Mouse (Mus musculus) forebrain, embryonic 16.5 days (tissue): ENCODE data around the gene Hist1h4d. TPM values are rescaled to one million over a fixed set of nuclear protein-coding genes. Genes with fewer than 3 reads are reported as not detected.

ENCODE experiments used
- ATAC-seq: fragments of 200-750 bp; cut with Nextera tagmentation; 2 replicates; pipeline ENCODE4 v1.8.0; 2017; ENCODE audit warnings: mild to moderate bottlenecking, moderate library complexity
- H3K27ac ChIP-seq: fragments of 300-500 bp; sonication (generic); 2 replicates; pipeline ENCODE4 v1.5.1; 2014; ENCODE audit warnings: low read length, control low read depth
- H3K27me3 ChIP-seq: fragments of 300-500 bp; sonication (generic); replicated peaks from 2 replicates; pipeline ENCODE4 v1.6.1; 2014; ENCODE audit warnings: low read length; ENCODE audit not compliant: control insufficient read depth, insufficient read depth
- H3K36me3 ChIP-seq: fragments of 300-500 bp; sonication (generic); 2 replicates; pipeline ENCODE4 v1.6.1; 2014; ENCODE audit not compliant: control insufficient read depth, insufficient read depth
- H3K4me1 ChIP-seq: fragments of 300-500 bp; sonication (generic); replicated peaks from 2 replicates; pipeline ENCODE4 v1.6.1; 2014; ENCODE audit warnings: low read length; ENCODE audit not compliant: control insufficient read depth, insufficient read depth
- H3K4me2 ChIP-seq: fragments of 300-500 bp; sonication (generic); 2 replicates; pipeline ENCODE4 v1.6.1; 2014; ENCODE audit warnings: mild to moderate bottlenecking, low read length, control low read depth
- H3K4me3 ChIP-seq: fragments of 300-500 bp; sonication (generic); replicated peaks from 2 replicates; pipeline ENCODE4 v1.5.1; 2014; ENCODE audit warnings: mild to moderate bottlenecking, low read length, control low read depth
- H3K9ac ChIP-seq: fragments of 300-500 bp; sonication (generic); replicated peaks from 2 replicates; pipeline ENCODE4 v1.6.1; 2014; ENCODE audit warnings: low read depth, low read length, control low read depth
- H3K9me3 ChIP-seq: fragments of 300-500 bp; sonication (generic); 2 replicates; pipeline ENCODE4 v1.6.1; 2016; ENCODE audit warnings: low read length; ENCODE audit not compliant: control insufficient read depth
- WGBS: fragments of 180-500 bp; shearing (Covaris S2); extraction: QIAGEN DNeasy Blood & Tissue Kit; methylation state at CpG from one replicate; pipeline ENCODE4 v1.1.7; 2014; 5-methylcytosine and 5-hydroxymethylcytosine counted together
- microRNA-seq: library from miRNA; unstranded; fragments of <30 nt; microRNA quantifications from one replicate; pipeline ENCODE4, GENCODE M21; 2017
- polyA plus RNA-seq: library from polyadenylated mRNA; unstranded; fragments of >200 nt; fragmentation: Nextera tagmentation; extraction: Ambion mirVana; gene quantifications from 2 replicates; pipeline ENCODE4 v1.2.1, GENCODE M21; 2015

Gene Hist1h4d
- polyA plus RNA-seq, 1 experiment from 2014 or later = 51.0 TPM

DNA sequence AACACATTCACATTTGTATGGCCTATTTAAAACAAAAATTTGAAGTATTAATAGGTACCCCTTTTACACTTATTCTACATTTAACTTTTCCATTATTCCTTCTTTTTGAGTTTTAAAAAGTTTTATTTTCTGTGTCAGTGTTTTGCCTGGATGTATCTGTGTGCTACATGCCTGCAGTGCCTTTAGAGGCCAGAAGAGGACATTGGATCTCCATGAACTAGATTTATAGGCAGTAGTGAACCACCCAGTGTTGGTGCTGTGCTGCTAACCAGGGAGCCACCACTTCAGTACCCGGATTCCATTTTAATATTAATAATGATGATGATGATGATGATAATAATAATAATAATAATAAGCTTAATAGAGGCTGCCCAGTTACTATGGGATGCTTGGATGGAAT lies 49.3 kb downstream of the Hist1h4d start:
- no peaks in the 10 kb centered on the region for H3K9me3 ChIP-seq
- H3K4me2 ChIP-seq = no peak overlapping the region
- H3K9ac ChIP-seq = no peak overlapping the region
- 39% methylated on average over 1 of the region's 1 CpGs for WGBS
- no peaks in the 10 kb centered on the region for H3K36me3 ChIP-seq
- ATAC-seq = no peak
- no peak overlapping the region for H3K27ac ChIP-seq
- no peaks in the 10 kb centered on the region for H3K27me3 ChIP-seq
- H3K4me3 ChIP-seq = no peak overlapping the region
- H3K4me1 ChIP-seq = no peaks in the 10 kb centered on the region

Small RNA genes lying within 50 kb of the gene (microRNA-seq; reads per million reads assigned to microRNA genes)
- gene Gm44297 = not detected
- not detected for gene Gm44359
- gene Gm44394 = not detected

Other genes with a start within 250 kb of the Hist1h4d start
- 62.5 and 72.6 TPM in 2 replicates for gene Zfp322a, start 212.4 kb upstream of the Hist1h4d start, polyA plus RNA-seq
- 12.7 and 13.0 TPM in 2 replicates for gene Abt1, start 157.7 kb upstream of the Hist1h4d start, polyA plus RNA-seq
- 0.06 and 0.22 TPM in 2 replicates for gene Btn1a1, start 115.7 kb upstream of the Hist1h4d start, polyA plus RNA-seq
- 0.18 TPM in 1 of 2 replicates, not detected in the other for gene Btn2a2, start 92.7 kb upstream of the Hist1h4d start, polyA plus RNA-seq
- gene Hist1h4h, start 50.5 kb upstream of the Hist1h4d start, polyA plus RNA-seq = 2.9 and 4.6 TPM in 2 replicates
- gene Hist1h2af, start 47.7 kb upstream of the Hist1h4d start, polyA plus RNA-seq = not detected in 2 replicates
- 1.5 and 3.2 TPM in 2 replicates for gene Hist1h3g, start 46.2 kb upstream of the Hist1h4d start, polyA plus RNA-seq
- gene Hist1h2bh, start 38.2 kb upstream of the Hist1h4d start, polyA plus RNA-seq = 0.23 and 0.47 TPM in 2 replicates
- gene Hist1h3f, start 37.5 kb upstream of the Hist1h4d start, polyA plus RNA-seq = 0.30 and 0.61 TPM in 2 replicates
- gene Hist1h4f, start 29.9 kb upstream of the Hist1h4d start, polyA plus RNA-seq = not detected in 2 replicates
- 0.15 and 0.22 TPM in 2 replicates for gene Hist1h1d, start 28.3 kb upstream of the Hist1h4d start, polyA plus RNA-seq
- 2.0 and 3.4 TPM in 2 replicates for gene Hist1h3e, start 19.2 kb upstream of the Hist1h4d start, polyA plus RNA-seq
- 33.0 and 46.2 TPM in 2 replicates for gene Hist1h2ae, start 10.4 kb upstream of the Hist1h4d start, polyA plus RNA-seq
- 2.1 and 6.2 TPM in 2 replicates for gene Hist1h2bg, start 10.2 kb upstream of the Hist1h4d start, polyA plus RNA-seq
- gene Hist1h2bf, start 7.4 kb upstream of the Hist1h4d start, polyA plus RNA-seq = 2.1 and 2.6 TPM in 2 replicates
- 1.2 and 3.4 TPM in 2 replicates for gene Hist1h2ad, start 7.2 kb upstream of the Hist1h4d start, polyA plus RNA-seq
- gene Hist1h3d, start 5.8 kb upstream of the Hist1h4d start, polyA plus RNA-seq = 2.2 and 2.8 TPM in 2 replicates
- gene Hist1h2be, start 39.5 kb downstream of the Hist1h4d start, polyA plus RNA-seq = 2.0 and 2.6 TPM in 2 replicates
- 7.0 and 9.9 TPM in 2 replicates for gene Hist1h1e, start 41.0 kb downstream of the Hist1h4d start, polyA plus RNA-seq
- 0.80 and 0.83 TPM in 2 replicates for gene Hist1h2ac, start 102.3 kb downstream of the Hist1h4d start, polyA plus RNA-seq
- 27.2 and 35.5 TPM in 2 replicates for gene Hist1h2bc, start 102.6 kb downstream of the Hist1h4d start, polyA plus RNA-seq
- not detected in 2 replicates for gene Hist1h1t, start 114.2 kb downstream of the Hist1h4d start, polyA plus RNA-seq
- 2.1 and 2.2 TPM in 2 replicates for gene Hist1h4c, start 116.9 kb downstream of the Hist1h4d start, polyA plus RNA-seq
- gene Hfe, start 129.3 kb downstream of the Hist1h4d start, polyA plus RNA-seq = 2.1 and 3.3 TPM in 2 replicates
- gene Hist1h1c, start 157.2 kb downstream of the Hist1h4d start, polyA plus RNA-seq = 16.7 and 22.7 TPM in 2 replicates
- 1.6 and 2.0 TPM in 2 replicates for gene Hist1h3c, start 164.0 kb downstream of the Hist1h4d start, polyA plus RNA-seq
- gene Hist1h2bb, start 165.1 kb downstream of the Hist1h4d start, polyA plus RNA-seq = 0.86 and 0.95 TPM in 2 replicates
- 14.5 and 16.2 TPM in 2 replicates for gene Hist1h2ab, start 169.5 kb downstream of the Hist1h4d start, polyA plus RNA-seq
- gene Hist1h3b, start 170.7 kb downstream of the Hist1h4d start, polyA plus RNA-seq = 4.9 and 6.7 TPM in 2 replicates
- gene Hist1h4b, start 175.4 kb downstream of the Hist1h4d start, polyA plus RNA-seq = 1.5 TPM in 1 of 2 replicates, not detected in the other
- not detected in 2 replicates for gene Hist1h4a, start 179.6 kb downstream of the Hist1h4d start, polyA plus RNA-seq
- 1.5 and 1.9 TPM in 2 replicates for gene Hist1h3a, start 180.8 kb downstream of the Hist1h4d start, polyA plus RNA-seq
- gene Hist1h1a, start 182.1 kb downstream of the Hist1h4d start, polyA plus RNA-seq = 0.70 and 1.0 TPM in 2 replicates
- gene Trim38, start 188.3 kb downstream of the Hist1h4d start, polyA plus RNA-seq = not detected in 2 replicates
- not detected in 2 replicates for gene Slc17a2, start 225.4 kb downstream of the Hist1h4d start, polyA plus RNA-seq